Mouse (Mus musculus) MEL (cell line): ENCODE results near the gene Kmt2a.

ENCODE experiments used
- GATA1 ChIP-seq: IDR thresholded peaks from 2 replicates; pipeline ENCODE4 v1.6.1; 2011; ENCODE audit warnings: low read depth, low read length, improper control_type of control experiment
- USF1 ChIP-seq: IDR thresholded peaks from 2 replicates; pipeline ENCODE4 v1.6.1; 2014; ENCODE audit warnings: low read depth, mild to moderate bottlenecking, inconsistent platforms, low read length, improper control_type of control experiment, moderate library complexity

- no peak for TF ChIP-seq GATA1
- no peak for TF ChIP-seq USF1
Measured at GRCm38 (mm10) chr9:44879694-44880271, 1.3 kb downstream of the Kmt2a start.
